Mouse (Mus musculus) hindbrain, embryonic 12.5 days (tissue): Measurements from ENCODE around the gene Itgad. TPM values are rescaled to one million over a fixed set of nuclear protein-coding genes. Genes with fewer than 3 reads are reported as not detected.

Experiments
- ATAC-seq: fragments of 200-750 bp; cut with Nextera tagmentation; 2 replicates; pipeline ENCODE4 v1.8.0; 2017; ENCODE audit warnings: moderate TSS enrichment; ENCODE audit not compliant: low FRiP score
- H3K27ac ChIP-seq: fragments of 300-500 bp; sonication (generic); 2 replicates; pipeline ENCODE4 v1.5.1; 2016; ENCODE audit warnings: mild to moderate bottlenecking
- H3K27me3 ChIP-seq: fragments of 300-500 bp; sonication (generic); 2 replicates; pipeline ENCODE4 v1.6.1; 2016; ENCODE audit warnings: mild to moderate bottlenecking
- H3K36me3 ChIP-seq: fragments of 300-500 bp; sonication (generic); 2 replicates; pipeline ENCODE4 v1.6.1; 2016; ENCODE audit warnings: mild to moderate bottlenecking
- H3K4me1 ChIP-seq: fragments of 300-500 bp; sonication (generic); 2 replicates; pipeline ENCODE4 v1.6.1; 2016
- H3K4me2 ChIP-seq: fragments of 300-500 bp; sonication (generic); replicated peaks from 2 replicates; pipeline ENCODE4 v1.6.1; 2016; ENCODE audit warnings: mild to moderate bottlenecking
- H3K4me3 ChIP-seq: fragments of 300-500 bp; sonication (generic); 2 replicates; pipeline ENCODE4 v1.5.1; 2016; ENCODE audit warnings: mild to moderate bottlenecking
- H3K9ac ChIP-seq: fragments of 300-500 bp; sonication (generic); 2 replicates; pipeline ENCODE4 v1.6.1; 2016; ENCODE audit warnings: mild to moderate bottlenecking, moderate library complexity
- H3K9me3 ChIP-seq: fragments of 300-500 bp; sonication (generic); replicated peaks from 2 replicates; pipeline ENCODE4 v1.6.1; 2016; ENCODE audit warnings: mild to moderate bottlenecking
- whole genome bisulfite sequencing: fragments of 180-500 bp; shearing (Covaris S2); methylation state at CpG from one replicate; pipeline ENCODE4 v1.1.7; 2016; 5-methylcytosine and 5-hydroxymethylcytosine counted together
- polyA plus RNA-seq: library from polyadenylated mRNA; unstranded; fragments of >200 nt; fragmentation: Nextera tagmentation; extraction: Ambion mirVana; gene quantifications from 2 replicates; pipeline ENCODE4 v1.2.1, GENCODE M21; 2016

The Itgad gene
- polyA plus RNA-seq, 1 experiment from 2014 or later, result not detected

- no peaks in the 10 kb centered on the region for H3K4me1 ChIP-seq
- H3K27me3 ChIP-seq, result no peaks in the 10 kb centered on the region
- H3K4me2 ChIP-seq, result no peak overlapping the region
- H3K9me3 ChIP-seq, result no peaks in the 10 kb centered on the region
- no peaks in the 10 kb centered on the region for H3K36me3 ChIP-seq
- no peak for ATAC-seq
- no peak overlapping the region for H3K4me3 ChIP-seq
- H3K9ac ChIP-seq, result no peak overlapping the region
- WGBS, result 88% methylated on average over 9 of the region's 9 CpGs
- no peak overlapping the region for H3K27ac ChIP-seq
Measured at GRCm38 (mm10) chr7:128201607-128202006, 47.4 kb downstream of the Itgad start.

GRCm38 (mm10) chr7:128203071-128203470, 48.9 kb downstream of the Itgad start:
- ATAC-seq, result no peak
- no peaks in the 10 kb centered on the region for H3K27me3 ChIP-seq
- 77% methylated on average over 9 of the region's 9 CpGs for WGBS

GRCm38 (mm10) chr7:128204179-128204578, 50.0 kb downstream of the Itgad start:
- Histone ChIP-seq H3K9me3 (no peaks in the 10 kb centered on the region), H3K4me3 (no peak overlapping the region), H3K9ac (no peak overlapping the region), H3K4me1 (no peaks in the 10 kb centered on the region), H3K27ac (no peak overlapping the region), H3K27me3 (no peaks in the 10 kb centered on the region), H3K36me3 (no peaks in the 10 kb centered on the region), H3K4me2 (no peak overlapping the region)
- no peak for ATAC-seq
- 85% methylated on average over 8 of the region's 8 CpGs for WGBS

More at GRCm38 (mm10) chr7:128203071-128203470, 48.9 kb downstream of the Itgad start:
- Histone ChIP-seq H3K36me3 (no peaks in the 10 kb centered on the region), H3K4me2 (no peak overlapping the region), H3K4me3 (no peak overlapping the region), H3K27ac (no peak overlapping the region), H3K4me1 (no peaks in the 10 kb centered on the region), H3K9me3 (no peaks in the 10 kb centered on the region), H3K9ac (no peak overlapping the region)

GRCm38 (mm10) chr7:128205695-128206094, 51.5 kb downstream of the Itgad start:
- H3K4me2 ChIP-seq, result no peak overlapping the region
- H3K9me3 ChIP-seq, result no peaks in the 10 kb centered on the region
- no peak overlapping the region for H3K9ac ChIP-seq
- ATAC-seq, result no peak
- H3K36me3 ChIP-seq, result no peaks in the 10 kb centered on the region
- no peaks in the 10 kb centered on the region for H3K4me1 ChIP-seq
- no peak overlapping the region for H3K27ac ChIP-seq
- no peak overlapping the region for H3K4me3 ChIP-seq
- 84% methylated on average over 18 of the region's 18 CpGs for WGBS
- no peaks in the 10 kb centered on the region for H3K27me3 ChIP-seq

GRCm38 (mm10) chr7:128206152-128206551, 52.0 kb downstream of the Itgad start, which contains the start of gene Cox6a2:
Cox6a2 (minus strand) TSS chr7:128206387.
- Histone ChIP-seq H3K4me1 (no peaks in the 10 kb centered on the region), H3K9ac (no peak within 1 kb of the TSS), H3K27ac (no peak within 1 kb of the TSS), H3K4me3 (no peak within 1 kb of the TSS), H3K36me3 (no peaks in the 10 kb centered on the region), H3K4me2 (no peak within 1 kb of the TSS), H3K9me3 (no peaks in the 10 kb centered on the region), H3K27me3 (no peaks in the 10 kb centered on the region)
- ATAC-seq, result no peak
- 85% methylated on average over 6 of the region's 6 CpGs for WGBS

GRCm38 (mm10) chr7:128208187-128208586, 54.0 kb downstream of the Itgad start:
- Histone ChIP-seq H3K4me3 (no peak overlapping the region), H3K36me3 (no peaks in the 10 kb centered on the region), H3K4me1 (no peaks in the 10 kb centered on the region), H3K27ac (no peak overlapping the region), H3K9ac (no peak overlapping the region), H3K9me3 (no peaks in the 10 kb centered on the region), H3K4me2 (no peak overlapping the region), H3K27me3 (no peaks in the 10 kb centered on the region)
- ATAC-seq, result no peak
- WGBS, result 7% methylated on average over 4 of the region's 4 CpGs

- Histone ChIP-seq H3K4me1 (no peaks in the 10 kb centered on the region), H3K27ac (no peak overlapping the region), H3K4me2 (no peak overlapping the region), H3K9me3 (no peaks in the 10 kb centered on the region), H3K27me3 (0 out of 2 replicates have a peak, but pooled peaks cover 2% of the 10 kb centered on the region), H3K36me3 (no peaks in the 10 kb centered on the region), H3K4me3 (no peak overlapping the region), H3K9ac (no peak overlapping the region)
- ATAC-seq, result no peak
- 58% methylated on average over 3 of the region's 3 CpGs for WGBS
Measured at GRCm38 (mm10) chr7:128209826-128210225, 55.6 kb downstream of the Itgad start.

GRCm38 (mm10) chr7:128219952-128220351, 65.8 kb downstream of the Itgad start:
- WGBS, result 89% methylated on average over 4 of the region's 4 CpGs
- no peak overlapping the region for H3K4me3 ChIP-seq
- no peak overlapping the region for H3K27ac ChIP-seq
- ATAC-seq, result no peak
- H3K4me2 ChIP-seq, result no peak overlapping the region
- H3K9me3 ChIP-seq, result no peaks in the 10 kb centered on the region
- H3K4me1 ChIP-seq, result no peaks in the 10 kb centered on the region
- no peaks in the 10 kb centered on the region for H3K27me3 ChIP-seq
- H3K36me3 ChIP-seq, result no peaks in the 10 kb centered on the region
- no peak overlapping the region for H3K9ac ChIP-seq

- H3K36me3 ChIP-seq, result no peaks in the 10 kb centered on the region
- no peak overlapping the region for H3K27ac ChIP-seq
- ATAC-seq, result no peak
- 84% methylated on average over 3 of the region's 3 CpGs for WGBS
- H3K27me3 ChIP-seq, result no peaks in the 10 kb centered on the region
- H3K4me1 ChIP-seq, result no peaks in the 10 kb centered on the region
- no peak overlapping the region for H3K4me3 ChIP-seq
- H3K9ac ChIP-seq, result no peak overlapping the region
- H3K4me2 ChIP-seq, result no peak overlapping the region
- no peaks in the 10 kb centered on the region for H3K9me3 ChIP-seq
Measured at GRCm38 (mm10) chr7:128220936-128221335, 66.8 kb downstream of the Itgad start.

- Histone ChIP-seq H3K4me1 (peaks cover 3% of the 10 kb centered on the region; the same call in 1 of the 2 replicates), H3K9ac (no peak overlapping the region), H3K4me2 (no peak overlapping the region), H3K36me3 (peaks cover 7% of the 10 kb centered on the region; the same call in 1 of the 2 replicates), H3K4me3 (no peak overlapping the region), H3K27me3 (no peaks in the 10 kb centered on the region), H3K9me3 (no peaks in the 10 kb centered on the region), H3K27ac (no peak overlapping the region)
- WGBS, result 45% methylated on average over 8 of the region's 8 CpGs
- no peak for ATAC-seq
Measured at GRCm38 (mm10) chr7:128231741-128232140, 77.6 kb downstream of the Itgad start.

- WGBS, result 88% methylated on average over 2 of the region's 2 CpGs
- peaks cover 13% of the 10 kb centered on the region for H3K4me1 ChIP-seq
- no peak overlapping the region for H3K4me2 ChIP-seq
- peaks cover 7% of the 10 kb centered on the region; the same call in 1 of the 2 replicates for H3K36me3 ChIP-seq
- no peak overlapping the region for H3K9ac ChIP-seq
- H3K9me3 ChIP-seq, result no peaks in the 10 kb centered on the region
- no peaks in the 10 kb centered on the region for H3K27me3 ChIP-seq
- H3K4me3 ChIP-seq, result no peak overlapping the region
- H3K27ac ChIP-seq, result no peak overlapping the region
- ATAC-seq, result no peak
Measured at GRCm38 (mm10) chr7:128234796-128235195, 80.6 kb downstream of the Itgad start.

GRCm38 (mm10) chr7:128235481-128235880, 81.3 kb downstream of the Itgad start:
- no peak for ATAC-seq
- Histone ChIP-seq H3K27me3 (no peaks in the 10 kb centered on the region), H3K4me1 (peaks cover 13% of the 10 kb centered on the region), H3K4me2 (no peak overlapping the region), H3K9ac (no peak overlapping the region), H3K36me3 (peaks cover 14% of the 10 kb centered on the region), H3K9me3 (no peaks in the 10 kb centered on the region), H3K27ac (no peak overlapping the region), H3K4me3 (no peak overlapping the region)
- WGBS, result 94% methylated on average over 1 of the region's 1 CpGs

GRCm38 (mm10) chr7:128236426-128236825, 82.2 kb downstream of the Itgad start:
- Histone ChIP-seq H3K4me3 (no peak overlapping the region), H3K4me2 (no peak overlapping the region), H3K36me3 (peaks cover 23% of the 10 kb centered on the region), H3K9ac (peak overlapping the region; percentile 79; the same call in 1 of the 2 replicates), H3K9me3 (no peaks in the 10 kb centered on the region), H3K27ac (0 out of 2 replicates have a peak overlapping the region, but pooled peaks have one; percentile 94), H3K4me1 (peaks cover 13% of the 10 kb centered on the region), H3K27me3 (no peaks in the 10 kb centered on the region)
- WGBS, result 94% methylated on average over 13 of the region's 13 CpGs
- ATAC-seq, result no peak
